1 mouse cellular context compared by ENCODE assay signal in the genomic region with DNA sequence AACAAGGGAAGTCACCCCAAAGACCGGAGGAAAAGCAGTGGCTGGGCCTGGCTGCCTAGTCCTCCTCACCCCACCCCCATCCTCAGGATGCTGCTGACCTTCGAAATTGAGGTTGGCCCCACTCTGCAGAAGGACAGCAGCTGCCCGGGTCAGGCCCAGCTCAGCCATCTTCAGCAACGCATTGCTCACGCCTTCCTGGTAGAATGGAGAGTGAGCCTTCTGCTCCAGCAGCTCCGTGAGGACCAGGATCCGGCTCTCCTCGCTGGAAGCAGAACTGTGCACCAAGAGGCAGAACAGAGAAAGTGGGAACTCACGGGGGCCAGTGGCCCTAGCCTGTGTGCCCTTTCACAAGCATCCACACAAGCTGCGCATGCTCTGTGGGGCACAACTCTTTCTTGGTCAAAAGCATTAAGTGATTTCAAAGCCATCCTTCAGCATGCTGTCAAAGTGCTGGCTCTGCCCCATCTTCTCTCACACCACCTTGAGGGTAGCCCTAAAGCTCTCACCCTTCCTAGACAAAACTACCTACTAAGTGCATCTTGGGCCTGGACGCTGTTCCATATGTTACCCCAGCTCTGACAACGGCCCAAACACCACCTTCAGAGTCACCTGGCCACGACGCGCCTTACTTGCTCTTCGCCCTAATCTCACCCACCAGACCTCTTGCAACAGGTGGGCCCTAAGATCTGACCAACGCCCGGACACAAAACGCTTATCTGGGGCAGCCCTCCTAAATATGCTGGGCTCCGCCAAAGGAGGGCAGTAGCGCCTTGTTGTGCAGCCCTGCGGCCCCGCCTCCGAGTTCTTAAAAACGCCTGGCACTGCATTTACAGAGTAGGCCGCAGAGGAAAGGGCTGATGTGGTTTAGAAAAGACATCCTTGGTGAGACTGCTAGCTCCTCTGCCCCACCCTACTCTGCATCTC.
TF ChIP-seq lines count a peak whose summit lies in the region.

No protein-coding gene starts in this region.

TF ChIP-seq in MEL, 35 proteins besides CTCF, POLR2A, EP300 and RAD21 (continued from another document):
- TF ChIP-seq JUND (IDR thresholded peaks at IDR 0.05; ENCODE audit: low read depth, low read length) = no peak
- TF ChIP-seq HCFC1 (IDR thresholded peaks at IDR 0.05; ENCODE audit: low read depth, low read length) = peak; percentile 49; the same call in 1 of the 2 replicates
- no peak for TF ChIP-seq MAFK (IDR thresholded peaks at IDR 0.05; ENCODE audit: borderline replicate concordance, low read depth, low read length)
- peak; percentile 54 for TF ChIP-seq SIN3A (IDR thresholded peaks at IDR 0.05; ENCODE audit: low read length)
- peak; percentile 75 for TF ChIP-seq TAL1 (IDR thresholded peaks at IDR 0.05; ENCODE audit: low read length)
- no peak for TF ChIP-seq POLR2AphosphoS2 (IDR thresholded peaks at IDR 0.05; ENCODE audit: low read length)
- no peak for TF ChIP-seq ELF1 (IDR thresholded peaks at IDR 0.05; ENCODE audit: low read depth, low read length)
- peak; percentile 89 for TF ChIP-seq ZKSCAN1 (IDR thresholded peaks at IDR 0.05; ENCODE audit: low read depth, low read length)
- peak; percentile 29 for TF ChIP-seq MXI1 (IDR thresholded peaks at IDR 0.05; ENCODE audit: low read depth, low read length)
